Mouse (Mus musculus) liver, adult 2 months (tissue): ENCODE measurements at regions not wholly inside any gene's neighbourhood (a gene's known extent, or its start where the extent isn't known, plus 50 kb on each side); places are given as distances from the start of the nearest gene placed in this dataset.

ENCODE experiments used
- CTCF ChIP-seq: fragments of 200-500 bp; IDR thresholded peaks from 2 replicates; pipeline ENCODE4 v1.5.1; 2011; ENCODE audit warnings: low read depth, low read length, control low read depth
- POLR2A ChIP-seq: fragments of 200-500 bp; IDR thresholded peaks from 2 replicates; pipeline ENCODE4 v1.6.1; 2011; ENCODE audit warnings: low read length, control low read depth; ENCODE audit not compliant: insufficient read depth; ENCODE audit errors: extremely low read depth

DNA sequence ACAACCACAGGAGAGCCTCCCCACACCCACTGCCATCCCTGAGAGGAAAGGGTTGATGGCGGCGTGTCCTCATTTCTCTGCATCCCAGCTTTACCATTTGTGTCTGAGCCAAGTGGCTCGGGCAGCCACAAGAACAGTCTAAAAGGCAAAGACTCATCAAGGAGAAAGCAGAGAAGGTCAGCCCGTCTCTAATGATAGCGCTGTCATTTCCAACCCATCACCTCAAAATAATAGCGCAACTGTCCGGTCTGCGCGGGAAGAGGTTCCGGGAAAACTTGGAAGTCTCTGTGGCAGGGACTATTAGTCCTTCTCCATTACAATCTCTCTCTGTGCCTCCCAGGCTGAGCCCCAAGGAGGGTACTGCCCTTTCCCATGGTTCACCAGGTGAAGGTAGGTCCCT is 124.5 kb upstream of the Aldh1b1 start:
- TF ChIP-seq POLR2A, result no peak
- no peak for TF ChIP-seq CTCF
